Mouse (Mus musculus) lung, postnatal 0 days (tissue): ENCODE measurements at regions not wholly inside any gene's neighbourhood (a gene's known extent, or its start where the extent isn't known, plus 50 kb on each side); places are given as distances from the start of the nearest gene placed in this dataset.

Experiments used
- CTCF ChIP-seq: IDR thresholded peaks from 2 replicates; pipeline ENCODE4 v1.5.1; 2016; ENCODE audit warnings: antibody characterized with exemption, mild to moderate bottlenecking
- EP300 ChIP-seq: IDR thresholded peaks from 2 replicates; pipeline ENCODE4 v1.6.1; 2016; ENCODE audit warnings: antibody characterized with exemption, mild to moderate bottlenecking, control low read depth

DNA sequence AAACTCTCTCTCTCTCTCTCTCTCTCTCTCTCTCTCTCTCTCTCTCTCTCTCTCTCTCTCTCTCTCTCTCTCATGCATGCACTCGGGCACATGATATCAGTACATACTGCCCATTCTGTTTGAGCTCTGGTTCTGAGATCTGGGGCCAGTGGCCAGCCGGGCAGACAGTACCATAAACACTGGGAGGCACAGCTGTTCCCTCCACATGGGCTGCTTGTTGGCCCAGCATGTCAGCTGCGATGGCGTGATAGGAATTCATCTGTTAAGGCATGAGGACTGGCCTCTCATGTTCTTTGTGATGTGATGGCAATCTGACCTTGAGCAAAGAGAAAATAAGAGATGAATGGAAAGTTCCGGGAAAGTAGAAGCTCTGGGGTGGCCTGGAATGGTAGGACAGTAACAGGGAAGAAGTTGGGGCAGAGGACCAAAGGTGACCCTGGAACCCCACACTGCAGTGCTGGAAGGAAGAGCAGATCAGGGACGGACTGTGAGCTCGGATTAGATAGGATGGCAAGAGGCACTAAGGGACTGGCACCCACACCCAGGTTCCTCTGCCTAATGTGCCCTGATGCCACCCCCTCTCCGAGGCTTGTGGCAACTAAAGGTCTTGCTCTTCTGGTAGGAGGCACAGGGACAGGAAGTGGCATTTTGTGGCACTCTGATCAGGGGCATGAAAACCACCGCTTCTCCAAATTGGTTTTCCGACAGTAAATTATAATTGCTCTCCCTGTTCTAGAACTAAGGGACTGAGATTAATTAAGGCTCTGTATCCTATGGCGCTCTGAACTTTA lies 186.4 kb upstream of the Zmiz1 start:
- TF ChIP-seq CTCF, result no peak
- no peak for TF ChIP-seq EP300
